Mouse (Mus musculus) bone marrow, adult 2 months (tissue): Measurements from ENCODE around the gene Mtx3. TPM values are rescaled to one million over a fixed set of nuclear protein-coding genes. Genes with fewer than 3 reads are reported as not detected.

Experiments
- H3K27ac ChIP-seq: fragments of 200-500 bp; 2 replicates; pipeline ENCODE4 v1.5.1; 2012; ENCODE audit warnings: low read depth, mild to moderate bottlenecking, control low read depth, inconsistent platforms, low read length; ENCODE audit not compliant: control insufficient read depth, poor library complexity, insufficient read depth
- H3K4me1 ChIP-seq: fragments of 200-500 bp; 2 replicates; pipeline ENCODE4 v1.6.1; 2011; ENCODE audit warnings: low read length; ENCODE audit not compliant: control insufficient read depth, insufficient read depth
- H3K4me3 ChIP-seq: fragments of 200-500 bp; replicated peaks from 2 replicates; pipeline ENCODE3; 2011; ENCODE audit warnings: mild to moderate bottlenecking, low read depth, low read length, control low read depth; ENCODE audit not compliant: control insufficient read depth
- CTCF ChIP-seq: fragments of 200-500 bp; IDR thresholded peaks from 2 replicates; pipeline ENCODE4 v1.5.1; 2011; ENCODE audit warnings: low read length, control low read depth; ENCODE audit not compliant: control insufficient read depth, insufficient read depth
- POLR2A ChIP-seq: fragments of 200-500 bp; IDR thresholded peaks from 2 replicates; pipeline ENCODE4 v1.6.1; 2011; ENCODE audit warnings: low read depth, mild to moderate bottlenecking, control low read depth, low read length, borderline replicate concordance; ENCODE audit not compliant: control insufficient read depth
- WGBS: fragments of 180-500 bp; shearing (Covaris S2); methylation state at CpG from one replicate; pipeline ENCODE4 v1.1.7; 2018; 5-methylcytosine and 5-hydroxymethylcytosine counted together
- polyA plus RNA-seq: library from polyadenylated mRNA; stranded (reverse); fragments of >200 nt; gene quantifications from 2 replicates; pipeline ENCODE4 v1.2.4, GENCODE M21; 2011; ENCODE audit warnings: low replicate concordance; ENCODE audit not compliant: missing spikeins, insufficient read depth, insufficient read length

Mtx3 gene
- polyA plus RNA-seq, 1 experiment = 5.4 TPM

DNA sequence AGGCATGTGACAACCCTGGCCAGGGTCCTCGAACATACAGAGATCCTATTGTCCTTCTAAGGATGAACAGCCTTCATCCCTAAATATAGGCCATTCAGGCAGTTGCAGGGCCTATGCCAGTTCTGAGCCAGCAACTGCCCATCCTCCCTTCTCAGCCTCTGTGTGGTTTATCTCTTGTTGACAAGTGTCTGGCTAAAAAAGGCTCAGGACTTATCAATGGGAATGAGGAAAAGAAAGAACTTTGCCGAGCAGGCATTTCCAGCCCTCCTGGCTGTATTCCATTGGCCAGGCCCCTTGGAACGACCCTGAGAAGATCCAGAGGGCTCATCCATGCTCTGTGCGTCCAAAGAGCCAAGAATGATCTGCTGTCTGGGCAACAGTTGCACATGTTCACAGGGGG lies 58.7 kb downstream of the Mtx3 start:
- Histone ChIP-seq H3K4me3 (no peak overlapping the region), H3K4me1 (no peaks in the 10 kb centered on the region; the same call in 1 of the 2 replicates), H3K27ac (no peak overlapping the region)
- WGBS = 73% methylated on average over 4 of the region's 4 CpGs
- TF ChIP-seq CTCF (no peak), POLR2A (no peak)

DNA sequence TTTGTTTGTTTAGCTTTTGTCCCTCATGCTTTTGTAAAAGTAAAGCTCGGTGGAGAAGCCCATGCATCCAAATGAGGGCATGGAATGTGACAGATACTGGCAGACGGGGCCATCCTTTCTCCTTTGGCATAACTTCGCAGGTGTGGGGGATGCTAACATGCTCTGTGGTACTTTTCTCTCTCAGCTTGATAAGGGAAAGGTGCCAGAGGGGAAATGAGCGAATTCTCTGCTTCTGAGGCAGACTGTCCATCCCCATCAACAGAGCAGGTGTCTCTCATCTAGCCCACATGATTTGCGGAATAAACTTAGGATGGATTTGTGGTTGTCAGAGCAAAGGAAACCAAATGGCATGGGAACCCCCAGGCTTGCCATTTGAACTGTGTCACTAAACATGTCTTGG lies 61.4 kb downstream of the Mtx3 start:
- Histone ChIP-seq H3K4me3 (no peak overlapping the region), H3K27ac (no peak overlapping the region), H3K4me1 (no peaks in the 10 kb centered on the region)
- TF ChIP-seq CTCF (no peak), POLR2A (no peak)
- 76% methylated on average over 5 of the region's 5 CpGs for WGBS

DNA sequence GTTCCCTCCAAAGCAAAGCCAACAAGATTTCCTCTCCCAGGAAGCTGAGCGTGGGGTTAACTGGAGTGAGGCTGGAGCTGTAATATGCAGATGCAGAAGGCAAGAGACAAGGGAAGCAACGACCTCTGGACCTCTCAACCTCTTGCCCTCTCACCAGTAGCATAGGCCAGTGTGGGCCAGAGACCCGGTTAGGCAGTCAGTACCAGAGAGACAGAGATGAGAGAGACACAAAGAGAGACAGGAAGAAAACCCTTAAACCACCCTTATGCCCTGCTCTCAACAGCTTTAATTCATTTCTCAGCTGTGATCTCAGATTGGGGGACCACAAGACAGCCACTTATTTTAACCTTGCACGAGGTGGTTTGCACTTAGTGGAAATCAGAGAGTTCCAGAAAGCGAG lies 62.8 kb downstream of the Mtx3 start:
- H3K4me1 ChIP-seq = no peaks in the 10 kb centered on the region
- no peak overlapping the region for H3K27ac ChIP-seq
- 53% methylated on average over 5 of the region's 5 CpGs for WGBS
- H3K4me3 ChIP-seq = no peak overlapping the region
- TF ChIP-seq CTCF = no peak
- TF ChIP-seq POLR2A = no peak

Other genes starting within 250 kb of the Mtx3 start
- 17.2 and 17.4 TPM in 2 replicates for gene Serinc5, start 233.7 kb upstream of the Mtx3 start, polyA plus RNA-seq
- 1.2 TPM in 1 of 2 replicates, not detected in the other for gene Thbs4, start 49.9 kb upstream of the Mtx3 start, polyA plus RNA-seq